Mouse (Mus musculus): ENCODE data around the gene Adam15. TPM values are rescaled to one million over a fixed set of nuclear protein-coding genes. Genes with fewer than 3 reads are reported as not detected.
A peak's percentile ranks its signal among the peaks of the same experiment; 100 is the strongest.

Adam15 gene
- total RNA-seq, 2 experiments from 2014 or later = 108 to 123 TPM

DNA sequence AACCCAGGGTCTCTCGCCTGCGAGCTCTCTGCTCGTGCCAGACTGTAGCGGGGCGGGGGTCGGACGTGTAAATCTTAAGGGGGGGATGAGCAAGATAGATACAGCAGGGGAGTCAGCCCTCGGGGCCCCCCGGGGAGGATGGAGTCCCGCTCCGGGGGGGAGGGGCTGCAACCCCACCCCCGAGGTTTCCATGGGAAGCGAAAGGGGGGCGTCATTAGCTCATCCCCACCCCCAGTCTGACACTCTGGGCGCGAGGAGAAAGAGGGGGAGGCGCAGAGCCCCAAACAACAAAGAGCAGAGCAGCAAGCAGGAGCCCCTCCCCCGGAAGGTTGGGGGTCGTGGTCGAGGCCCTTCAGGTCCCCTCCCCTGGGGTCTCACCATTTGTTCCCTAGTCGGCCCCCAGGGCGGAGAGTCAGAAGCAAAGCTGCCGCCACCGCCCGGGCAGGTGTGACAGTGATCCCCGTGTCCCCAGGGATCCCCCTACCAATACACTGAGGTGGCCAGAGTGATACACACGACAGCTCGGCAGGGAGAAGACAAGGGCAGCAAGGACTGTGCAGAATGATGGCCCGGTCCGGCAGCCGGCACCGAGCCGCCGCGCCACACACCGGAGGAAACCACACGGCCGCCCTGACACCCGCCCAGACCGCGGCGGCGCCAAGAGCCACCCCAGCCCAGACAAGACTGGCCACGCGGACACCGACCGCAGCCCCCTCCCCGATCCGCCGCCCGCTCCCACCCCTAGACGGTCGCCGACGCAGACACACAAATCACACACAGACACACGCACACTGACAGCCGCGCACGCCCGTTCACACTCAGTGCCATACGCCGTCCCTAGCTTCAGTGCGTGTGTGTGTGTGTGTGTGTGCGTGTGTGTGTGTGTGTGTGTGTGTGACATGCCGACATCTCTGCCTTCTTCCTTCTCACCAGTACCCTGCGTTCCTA lies 28.3 kb downstream of the Adam15 start:
- DNase-seq = no peak

DNA sequence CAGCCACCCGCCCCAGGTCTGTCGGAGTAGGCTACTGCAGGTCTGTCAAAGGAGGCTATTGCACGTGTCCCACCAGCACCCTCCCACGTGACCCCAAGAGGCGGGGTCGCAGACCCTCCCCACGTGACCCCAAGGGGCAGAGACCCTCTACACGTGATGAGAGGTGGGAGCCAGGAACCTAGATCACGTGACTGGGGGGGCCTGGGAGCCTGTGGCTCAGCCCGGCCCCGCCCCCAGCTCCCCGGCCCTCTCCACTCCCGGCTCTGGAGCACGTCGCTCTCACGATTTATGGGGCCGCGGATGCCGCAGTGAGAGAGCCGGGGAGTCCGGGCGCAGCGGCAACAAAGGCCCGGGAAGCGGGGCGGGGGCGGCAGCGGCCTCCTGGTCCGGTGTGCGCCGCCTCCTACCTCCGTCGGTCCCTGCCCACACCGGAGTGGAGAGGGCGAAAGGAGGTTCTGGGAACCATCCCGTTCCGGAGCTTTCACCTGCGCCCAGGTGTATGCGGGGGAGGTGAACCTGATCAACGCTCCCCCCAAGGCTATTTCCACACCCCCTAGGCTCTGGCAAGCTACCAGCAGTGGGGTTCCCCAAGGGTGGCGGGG lies 29.1 kb downstream of the Adam15 start:
- peak in 1 of 2 experiments; percentile 56 for DNase-seq

DNA sequence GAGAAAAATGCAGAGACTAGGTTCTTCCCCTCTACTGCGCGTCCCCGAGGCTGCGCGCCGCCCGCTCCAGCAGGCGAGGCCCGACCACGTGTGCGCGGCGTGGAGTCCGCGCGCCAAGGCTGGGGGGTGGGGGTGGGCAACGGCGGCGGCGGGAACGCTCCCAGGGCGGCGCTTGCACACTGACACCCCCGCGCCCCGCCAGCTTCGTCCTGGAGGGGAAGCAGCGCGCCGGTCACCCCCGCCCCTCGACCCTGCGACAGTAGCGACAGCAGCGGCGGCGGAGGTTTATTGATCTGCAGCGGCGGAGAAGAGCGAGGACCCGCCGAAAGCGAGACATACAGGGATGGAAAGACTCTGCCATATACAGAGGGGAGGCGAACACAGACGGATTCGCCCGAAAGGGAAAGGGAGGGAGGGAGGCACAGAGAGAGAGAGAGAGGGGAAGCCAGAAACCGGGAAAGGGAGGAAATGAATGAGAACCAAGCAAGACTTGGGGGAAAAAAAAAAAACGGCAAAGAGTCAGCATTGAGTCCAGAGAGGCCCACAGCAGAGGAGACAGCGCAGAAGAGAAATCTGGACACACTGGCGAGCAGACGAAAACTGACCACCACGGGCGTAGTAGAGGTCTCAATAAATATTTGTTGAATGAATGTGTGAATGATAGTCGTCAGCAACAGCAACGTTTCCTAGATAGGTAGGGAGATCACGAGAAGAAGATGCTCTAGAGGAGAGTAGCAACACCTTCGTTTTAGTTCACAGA lies 30.0 kb downstream of the Adam15 start:
- DNase-seq = no peak

DNA sequence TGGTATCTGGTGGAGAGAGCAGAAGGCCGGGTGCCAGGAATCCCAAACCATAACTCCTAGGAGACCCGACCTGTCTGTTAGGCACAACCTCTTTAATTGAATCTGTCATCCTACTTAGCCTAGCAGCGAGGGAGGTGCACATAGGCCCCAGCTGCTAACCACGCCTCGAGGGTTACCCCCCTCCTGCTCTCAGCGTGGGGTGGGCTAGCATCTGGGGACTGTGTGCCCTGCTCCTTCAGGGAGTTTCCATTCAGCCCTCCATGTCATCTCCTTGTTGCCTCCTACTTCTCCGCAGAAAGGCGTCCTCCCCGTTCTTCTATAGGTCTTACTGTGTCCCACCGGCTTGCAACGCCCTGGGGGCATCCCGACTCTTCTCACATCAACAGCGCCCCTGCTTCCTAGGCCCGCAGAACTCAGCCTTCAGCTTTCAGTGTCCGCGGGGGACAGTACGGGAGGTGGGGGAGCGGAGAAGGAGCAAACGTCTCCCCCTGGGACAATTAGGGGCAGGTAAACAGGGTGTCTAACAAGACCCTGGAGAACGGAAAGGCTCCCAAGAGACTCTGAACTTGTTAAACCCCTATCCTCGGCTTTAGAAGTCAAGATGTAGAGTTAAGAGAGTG lies 30.7 kb downstream of the Adam15 start:
- DNase-seq = no peak

DNA sequence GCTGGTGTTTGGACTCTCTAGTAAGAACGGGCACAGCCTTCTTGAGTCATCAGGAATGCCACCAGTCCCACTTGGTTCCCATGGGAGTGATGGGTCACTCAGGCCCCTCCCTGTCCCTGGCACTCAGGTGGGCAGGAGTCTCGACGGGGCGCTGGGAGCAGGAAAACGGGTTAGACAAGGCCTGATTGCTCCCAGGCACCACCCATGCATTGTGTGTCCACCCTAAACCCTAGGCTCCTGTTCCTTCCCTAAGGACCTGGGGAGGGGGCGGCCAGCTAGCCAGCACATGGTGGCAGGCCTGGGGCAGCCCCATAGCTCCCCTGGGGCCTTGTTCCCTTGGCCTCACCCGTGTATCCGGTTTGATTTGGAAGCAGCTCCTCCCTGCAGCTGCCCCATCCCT lies 31.5 kb downstream of the Adam15 start:
- DNase-seq = no peak

DNA sequence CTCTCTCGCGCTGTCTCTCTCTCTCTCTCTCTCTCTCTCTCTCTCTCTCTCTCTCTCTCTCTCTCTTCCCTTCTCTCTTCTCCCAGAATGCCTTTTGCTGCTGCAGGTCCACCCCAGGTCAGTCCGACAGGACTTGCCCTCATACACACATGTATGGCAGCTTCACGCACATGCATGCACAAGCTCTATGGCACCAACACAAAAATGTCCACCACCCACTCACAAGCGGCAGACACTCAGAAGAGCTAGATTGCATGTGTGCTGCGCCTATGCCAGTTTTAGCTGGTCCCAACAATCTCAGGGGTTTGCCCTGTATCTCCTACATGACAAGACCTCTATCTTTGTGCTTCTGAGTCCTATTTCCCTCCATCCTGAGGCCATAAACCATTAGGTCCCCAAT lies 32.5 kb downstream of the Adam15 start:
- DNase-seq = no peak

DNA sequence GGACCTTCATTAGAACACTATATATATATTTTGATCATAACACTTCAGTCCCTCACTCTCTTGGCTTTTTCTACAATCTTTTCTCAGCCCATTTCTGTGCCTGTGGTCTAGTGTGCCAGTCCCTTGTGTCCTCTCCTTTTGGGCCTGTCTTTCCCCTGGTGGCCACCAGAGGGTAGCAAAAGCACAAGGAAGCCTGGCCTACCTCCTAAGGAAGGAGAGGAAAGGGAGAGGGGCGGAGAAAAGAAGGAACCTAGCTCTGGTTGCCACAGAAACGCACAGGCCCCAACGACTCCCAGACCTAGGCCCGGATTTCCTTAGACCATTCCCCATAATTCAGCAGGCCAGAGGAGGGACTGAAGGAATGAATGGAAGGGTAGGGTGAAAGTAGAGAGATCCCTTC lies 33.0 kb downstream of the Adam15 start:
- DNase-seq = peak; percentile 84 to 88

DNA sequence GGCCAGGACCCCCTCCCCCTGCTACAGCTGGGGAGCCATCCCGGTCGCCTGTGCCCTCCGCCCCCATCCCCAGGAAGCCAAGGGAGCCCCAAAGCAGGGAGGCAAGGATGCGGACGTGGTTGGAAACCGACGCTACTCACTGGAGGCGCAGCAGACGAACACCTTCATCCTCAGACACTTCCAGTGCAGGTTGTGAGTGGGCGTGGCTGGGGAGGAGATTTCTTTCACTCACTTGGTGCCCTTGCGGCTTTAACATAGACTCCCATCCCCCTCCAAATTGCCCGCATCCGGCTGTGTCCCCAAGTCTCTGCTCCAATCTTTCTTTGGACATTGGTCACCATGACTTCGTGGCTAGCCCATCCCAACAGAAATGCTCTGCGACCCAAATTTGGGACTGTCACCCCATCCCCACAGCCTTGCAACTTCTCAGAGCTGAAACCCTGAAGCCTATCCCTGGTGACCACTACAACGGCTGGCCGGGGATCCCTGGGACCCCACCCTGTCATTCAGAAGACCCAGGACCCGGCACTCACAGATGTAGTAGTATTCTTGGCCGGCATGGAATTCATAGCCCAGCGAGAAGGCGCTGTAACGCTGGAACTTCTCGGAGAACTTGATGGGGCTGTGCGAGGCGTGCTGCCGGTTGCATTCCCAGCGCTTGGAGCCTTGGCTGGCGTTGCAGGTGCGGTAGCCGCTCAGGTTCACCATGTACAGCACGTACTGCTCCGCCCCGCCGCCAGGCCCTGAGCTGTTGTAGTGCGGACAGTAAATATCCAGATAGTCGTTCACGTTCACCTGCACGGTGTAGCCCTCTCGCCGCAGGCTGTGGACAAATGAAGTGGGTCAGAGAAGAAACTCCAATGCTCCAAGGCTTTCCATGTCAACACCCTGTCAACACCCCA lies 33.6 kb downstream of the Adam15 start:
- no peak for DNase-seq

DNA sequence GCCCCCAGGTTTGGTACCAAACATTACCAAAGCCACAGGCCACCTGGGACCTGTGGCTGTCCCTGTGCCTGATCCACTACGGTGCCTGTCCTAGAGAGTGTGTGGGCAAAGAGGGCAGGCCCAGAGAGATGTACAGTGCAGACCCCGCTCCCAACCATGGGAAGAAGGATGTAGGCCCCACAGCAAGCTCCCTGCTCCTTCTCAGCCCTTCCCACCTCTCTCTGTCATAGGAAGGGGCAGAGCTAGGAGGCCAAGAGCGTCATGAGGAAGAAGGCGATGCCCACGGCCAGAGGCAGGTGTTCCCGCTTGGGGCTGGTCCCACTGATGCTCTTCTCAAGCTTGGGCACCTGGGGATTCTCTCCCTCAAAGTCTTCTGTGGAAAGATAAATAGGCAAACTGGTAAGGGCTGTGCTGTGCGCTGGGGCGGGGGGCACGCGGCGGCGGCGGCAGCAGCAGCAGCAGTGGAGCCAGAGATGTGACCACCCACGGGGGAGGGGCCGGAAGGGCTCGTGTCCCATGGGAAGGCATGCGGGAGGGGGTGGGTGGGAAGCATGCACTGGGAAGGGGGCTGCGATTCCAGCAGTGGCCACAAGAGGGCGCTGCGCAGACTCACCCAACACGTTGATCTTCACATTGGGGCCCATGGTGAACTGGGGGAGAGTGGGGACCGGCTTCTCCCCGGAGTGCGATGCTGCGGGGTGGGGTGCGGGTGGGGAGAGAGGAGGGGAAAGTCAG lies 34.4 kb downstream of the Adam15 start:
- peak; percentile 77 to 78 for DNase-seq

DNA sequence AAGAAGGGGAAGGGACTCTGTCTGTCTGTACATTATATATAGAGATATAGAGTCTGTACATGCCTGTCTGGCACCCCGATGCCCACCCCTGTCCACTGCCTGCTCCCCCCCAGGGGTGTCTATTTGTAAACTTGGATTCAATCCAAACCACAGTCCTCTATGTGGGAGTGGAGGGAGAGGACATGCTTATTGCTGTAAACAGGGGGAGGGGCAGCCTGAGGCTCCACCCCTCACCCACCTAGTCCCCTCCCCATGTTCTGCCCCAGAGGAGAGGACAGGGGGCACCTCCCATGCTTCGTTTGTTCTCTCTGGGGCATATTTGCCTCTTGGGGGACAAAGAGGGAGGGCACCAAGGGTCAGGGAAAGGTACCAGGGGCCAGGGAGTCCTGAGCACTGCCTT lies 35.0 kb downstream of the Adam15 start:
- DNase-seq = no peak

DNA sequence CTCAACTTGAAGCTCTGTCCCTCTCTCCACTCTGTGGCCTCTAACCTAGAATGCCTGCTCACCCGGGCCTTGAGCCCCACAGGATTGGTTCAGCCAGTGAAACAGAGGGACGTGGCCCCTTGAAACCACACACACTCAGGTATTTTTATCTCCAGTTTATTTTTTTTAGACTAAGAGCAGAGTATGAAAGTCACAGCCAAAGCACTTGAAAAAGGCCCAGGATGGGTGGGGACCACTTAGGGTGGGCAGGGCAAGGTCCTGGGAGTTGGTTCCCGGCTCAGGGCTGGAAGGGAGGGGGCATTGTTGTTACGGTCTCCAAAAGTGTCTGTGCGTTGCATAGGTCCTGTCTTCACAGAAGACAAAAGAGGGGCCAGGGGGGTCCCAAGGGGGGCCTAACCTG lies 35.5 kb downstream of the Adam15 start:
- no peak for DNase-seq

DNA sequence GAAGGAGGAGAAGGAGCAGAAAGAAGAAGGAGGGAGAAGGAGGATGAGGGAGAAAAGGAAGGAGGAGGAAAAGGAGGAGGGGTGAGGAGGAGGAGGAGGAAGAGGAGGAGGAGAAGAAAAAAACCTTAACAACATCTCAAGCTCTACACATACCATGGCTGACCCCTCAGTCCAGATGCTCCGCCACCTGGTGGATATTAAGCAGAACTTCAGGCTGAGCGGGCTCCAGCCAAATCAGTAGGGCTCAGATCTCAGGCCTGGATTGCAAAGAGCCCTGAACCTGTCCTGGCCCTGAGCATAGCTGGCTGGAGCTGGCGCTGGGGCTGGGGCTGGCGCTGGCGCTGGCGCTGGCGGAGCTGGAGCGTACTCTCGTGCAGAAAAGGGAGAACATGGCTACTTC lies 41.7 kb downstream of the Adam15 start:
- peak; percentile 37 to 56 for DNase-seq

DNA sequence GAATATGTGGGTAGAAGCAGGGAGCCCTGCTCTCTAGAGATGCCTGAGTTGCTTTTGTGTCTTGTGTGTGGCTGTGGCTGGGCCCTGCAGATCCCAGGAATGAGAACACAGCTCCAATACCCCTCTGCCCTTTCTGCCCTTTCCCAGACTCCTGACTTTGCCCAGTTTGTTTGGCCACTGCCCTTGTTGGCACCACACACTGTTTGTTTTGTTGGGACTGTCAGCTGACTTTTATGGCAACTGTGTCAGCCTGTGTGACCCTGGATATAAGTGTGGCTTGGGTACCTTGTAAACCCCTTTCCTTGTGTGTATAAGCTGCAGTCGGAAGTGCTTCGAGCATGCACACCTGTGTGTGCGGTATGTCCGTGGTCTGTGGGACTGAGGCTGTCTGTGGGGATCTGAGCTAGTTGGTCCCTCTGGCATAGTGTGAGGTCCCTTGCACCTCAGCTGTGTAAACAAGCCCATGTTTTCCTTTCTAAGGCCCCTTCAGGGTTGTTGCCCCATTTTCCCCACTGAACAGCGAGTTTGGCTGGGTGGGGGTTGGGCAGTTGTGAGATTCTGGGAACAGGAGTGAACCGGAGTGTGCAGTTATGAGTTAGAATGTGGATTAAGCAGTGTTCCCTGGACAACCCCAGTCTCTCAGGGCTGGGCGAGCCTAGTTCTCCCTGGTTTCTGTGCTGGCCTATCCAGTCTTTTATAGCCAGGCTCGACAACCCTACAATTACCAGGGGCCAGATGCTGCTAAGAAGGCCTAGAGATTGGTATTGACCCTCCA lies 44.1 kb downstream of the Adam15 start:
- no peak for DNase-seq

DNA sequence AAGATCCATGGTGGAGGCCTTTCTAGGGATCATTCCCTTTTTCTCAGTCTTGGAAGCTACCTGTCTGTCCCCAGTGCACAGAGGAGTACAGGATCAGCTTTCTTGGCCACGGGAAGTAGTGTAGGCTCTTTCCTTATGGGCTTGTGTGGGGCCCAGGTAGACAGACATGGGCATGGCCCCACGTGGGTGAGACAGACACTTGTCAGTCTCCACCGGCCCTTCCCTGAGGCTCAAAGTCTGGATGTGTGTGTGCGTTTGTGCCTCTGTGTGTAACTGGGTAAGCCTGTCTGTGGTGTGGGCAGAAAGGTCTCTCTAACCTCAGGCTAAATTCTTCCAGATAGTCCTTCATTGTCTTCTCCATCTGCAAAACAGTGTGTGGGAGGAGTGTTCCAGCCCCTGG lies 44.7 kb downstream of the Adam15 start:
- no peak for DNase-seq

DNA sequence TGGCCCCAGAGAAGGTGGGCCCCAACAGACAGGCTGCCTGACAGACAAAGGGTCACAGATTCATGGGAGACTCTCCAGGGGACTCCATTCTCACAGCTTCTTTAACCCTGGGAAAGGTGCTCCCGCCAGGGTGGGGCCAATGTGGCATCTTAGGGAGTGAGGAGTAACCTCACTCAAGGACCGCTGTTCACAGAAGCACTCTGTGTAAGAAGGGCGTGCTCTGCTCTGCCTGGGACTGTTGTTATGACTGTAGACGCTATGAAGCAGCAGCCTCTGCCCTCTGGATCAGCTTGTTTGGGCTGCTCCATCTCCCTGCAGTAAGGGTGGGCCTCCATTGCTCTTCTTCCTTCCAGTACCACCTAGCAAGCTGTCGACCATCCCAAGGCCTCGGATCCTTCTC lies 45.4 kb downstream of the Adam15 start:
- no peak for DNase-seq

DNA sequence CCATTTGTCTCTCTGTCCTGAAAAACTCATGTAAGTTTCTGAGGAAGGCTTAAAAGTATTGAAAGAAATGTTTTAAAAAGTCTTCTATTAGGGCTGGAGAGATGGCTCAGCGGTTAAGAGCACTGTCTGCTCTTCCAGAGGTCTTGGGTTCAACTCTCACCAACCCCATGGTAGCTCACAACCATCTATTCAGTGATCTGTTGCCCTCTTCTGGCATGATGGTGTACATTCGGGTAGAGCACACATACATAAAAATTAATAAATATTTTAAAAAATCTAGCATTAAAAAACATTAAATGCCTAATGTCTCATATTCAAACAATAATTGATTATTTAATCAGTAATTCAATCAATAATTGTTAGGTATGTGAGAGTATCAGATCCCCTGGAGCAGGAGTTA lies 49.3 kb downstream of the Adam15 start:
- no peak for DNase-seq

DNA sequence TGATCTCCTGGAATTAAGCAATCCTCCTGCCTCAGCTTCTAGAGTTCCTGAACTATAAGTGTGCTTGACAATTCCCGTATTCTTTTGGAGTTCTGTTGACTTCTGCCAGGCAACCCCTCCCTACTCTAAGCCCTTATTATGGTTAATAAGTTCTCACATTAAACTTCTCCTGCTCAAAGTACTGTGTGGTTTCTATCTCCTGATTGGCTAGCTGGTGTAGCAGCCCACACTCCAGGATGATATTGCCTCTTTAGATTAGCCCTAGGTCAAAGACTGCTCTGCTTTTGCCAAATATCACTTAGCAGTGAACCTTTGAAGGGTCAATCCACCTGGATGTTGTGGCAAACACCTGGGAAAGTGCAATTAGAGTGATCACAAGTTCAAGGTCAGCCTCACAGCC lies 49.7 kb downstream of the Adam15 start:
- no peak for DNase-seq

DNA sequence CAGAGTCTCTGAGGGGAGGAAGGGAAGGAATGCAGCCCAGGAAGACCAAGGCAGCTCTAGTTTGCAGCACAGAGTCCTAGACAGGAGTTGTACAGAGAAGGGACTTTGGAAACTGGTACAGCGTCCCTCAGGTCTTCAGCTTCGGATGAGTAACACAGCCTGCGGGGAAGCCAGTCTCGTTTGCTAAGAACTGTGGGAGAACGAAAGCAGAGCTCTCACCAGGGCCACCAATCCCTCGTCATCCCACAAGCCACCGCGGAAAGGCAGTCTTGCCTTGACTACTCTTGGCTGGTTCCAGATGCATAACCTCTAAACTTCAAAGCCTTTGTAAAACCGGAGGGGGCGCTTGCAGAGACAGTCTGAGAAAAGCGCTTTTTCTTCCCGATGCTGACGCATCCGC lies 50.3 kb downstream of the Adam15 start:
- DNase-seq = no peak

DNA sequence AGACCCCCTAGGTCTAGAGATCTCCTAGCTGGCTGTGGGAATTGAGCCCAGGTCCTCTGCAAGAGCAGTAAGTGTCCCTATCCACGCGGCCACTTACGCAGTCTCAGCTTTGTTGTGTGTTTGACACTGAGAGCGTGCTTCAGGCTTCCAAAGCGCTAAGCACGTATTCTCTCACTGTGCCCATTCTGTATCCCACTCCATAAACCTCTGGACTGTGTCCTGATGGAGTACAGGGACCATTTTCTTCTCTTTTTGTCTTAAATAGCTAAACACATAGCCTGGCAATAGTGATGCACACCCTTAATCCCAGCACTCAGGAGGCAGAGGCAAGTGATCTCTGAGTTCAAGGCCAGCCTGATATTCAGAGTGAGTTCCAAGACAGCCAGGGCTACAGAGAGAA lies 50.9 kb downstream of the Adam15 start:
- no peak for DNase-seq

DNA sequence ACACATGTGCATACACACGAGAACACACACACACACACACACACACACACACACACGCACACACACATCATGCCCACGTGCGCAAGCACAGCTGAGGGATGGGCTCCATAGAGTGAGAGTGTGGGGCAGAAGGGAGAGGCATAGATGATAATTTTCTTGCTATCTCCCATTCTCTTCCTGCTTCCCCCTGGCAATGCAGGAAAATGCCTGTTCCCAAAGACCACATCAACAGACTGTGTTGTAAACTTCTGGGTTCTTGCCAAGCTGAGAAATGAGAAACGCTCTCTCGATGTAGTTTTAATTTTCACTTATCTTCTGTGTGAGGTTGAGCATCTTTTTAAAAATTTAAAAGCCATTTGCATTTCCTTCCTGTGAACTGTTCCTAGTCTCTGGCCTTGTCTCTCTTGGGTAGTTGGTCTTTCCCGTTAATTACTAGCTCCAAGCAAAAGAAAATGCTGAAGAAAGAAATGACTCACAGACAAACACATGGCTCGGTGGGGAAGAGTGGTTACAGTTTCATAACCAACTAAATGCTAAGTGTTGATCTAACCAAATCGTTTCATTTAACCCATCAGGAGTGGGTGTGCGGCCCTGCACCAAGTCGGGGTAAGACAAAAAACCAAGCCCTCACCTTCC lies 52.9 kb downstream of the Adam15 start:
- no peak for DNase-seq
